Mouse (Mus musculus): ENCODE results near the gene Zcchc24. TPM values are rescaled to one million over a fixed set of nuclear protein-coding genes. Genes with fewer than 3 reads are reported as not detected.

The Zcchc24 gene
- total and polyA plus RNA-seq, 2 experiments from 2014 or later, result 13.9 to 34.3 TPM

DNA sequence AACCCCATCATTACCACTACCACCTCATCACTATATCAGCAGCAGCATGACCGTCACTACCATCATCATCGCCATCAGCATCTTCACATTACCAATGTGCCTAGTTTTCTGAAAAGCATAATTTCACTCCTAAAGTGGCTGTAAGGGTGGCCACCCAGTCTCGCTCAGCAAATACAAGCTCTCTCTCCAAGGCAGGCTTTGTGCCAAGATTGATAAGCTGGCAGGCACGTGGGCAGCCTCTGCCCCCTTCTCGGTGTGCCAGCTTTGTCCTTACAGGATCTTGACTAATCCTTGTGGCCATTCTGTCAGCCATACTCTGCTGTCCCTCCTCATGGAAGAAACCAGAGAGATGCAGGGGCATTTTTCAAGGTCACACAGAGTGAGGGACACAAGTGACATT lies 25.9 kb downstream of the Zcchc24 start:
- 84% methylated on average over 5 of the region's 5 CpGs for WGBS
- no peak overlapping the region for H3K4me3 ChIP-seq (ENCODE audit: low read depth, low read length)
- no peak overlapping the region for H3K4me2 ChIP-seq (ENCODE audit: low read depth, low read length, poor library complexity, severe bottlenecking)
- DNase-seq (ENCODE audit: low spot score), result no peak
- no peak for TF ChIP-seq CTCF (IDR thresholded peaks at IDR 0.05)
- no peaks in the 10 kb centered on the region for H3K9me3 ChIP-seq (ENCODE audit: low read length)
- no peaks in the 10 kb centered on the region for H3K27me3 ChIP-seq (ENCODE audit: insufficient read depth, low read length)
- no peak overlapping the region for H3K9ac ChIP-seq (replicated peaks; ENCODE audit: low read length, poor library complexity, severe bottlenecking)
- H3K27ac ChIP-seq (ENCODE audit: low read depth, low read length), result no peak overlapping the region
- ATAC-seq (ENCODE audit: low FRiP score), result no peak
- no peaks in the 10 kb centered on the region for H3K36me3 ChIP-seq (ENCODE audit: insufficient read depth, low read length)
- H3K4me1 ChIP-seq (ENCODE audit: insufficient read depth, low read length), result no peaks in the 10 kb centered on the region; the same call in 1 of the 2 replicates

- Histone ChIP-seq H3K4me3 (ENCODE audit: low read depth, low read length) (no peak overlapping the region), H3K4me2 (ENCODE audit: low read depth, low read length, poor library complexity, severe bottlenecking) (no peak overlapping the region), H3K27me3 (ENCODE audit: insufficient read depth, low read length) (no peaks in the 10 kb centered on the region), H3K36me3 (ENCODE audit: insufficient read depth, low read length) (no peaks in the 10 kb centered on the region), H3K4me1 (ENCODE audit: insufficient read depth, low read length) (no peaks in the 10 kb centered on the region; the same call in none of the 2 replicates), H3K9ac (replicated peaks; ENCODE audit: low read length, poor library complexity, severe bottlenecking) (no peak overlapping the region), H3K9me3 (ENCODE audit: low read length) (no peaks in the 10 kb centered on the region), H3K27ac (ENCODE audit: low read depth, low read length) (no peak overlapping the region)
- DNase-seq (ENCODE audit: low spot score) (no peak), ATAC-seq (ENCODE audit: low FRiP score) (no peak)
- peak; percentile 25; the same call in 1 of the 2 replicates for TF ChIP-seq CTCF (IDR thresholded peaks at IDR 0.05)
- 56% methylated on average over 5 of the region's 5 CpGs for WGBS
Measured at GRCm38 (mm10) chr14:25741840-25742367, 26.9 kb downstream of the Zcchc24 start.

DNA sequence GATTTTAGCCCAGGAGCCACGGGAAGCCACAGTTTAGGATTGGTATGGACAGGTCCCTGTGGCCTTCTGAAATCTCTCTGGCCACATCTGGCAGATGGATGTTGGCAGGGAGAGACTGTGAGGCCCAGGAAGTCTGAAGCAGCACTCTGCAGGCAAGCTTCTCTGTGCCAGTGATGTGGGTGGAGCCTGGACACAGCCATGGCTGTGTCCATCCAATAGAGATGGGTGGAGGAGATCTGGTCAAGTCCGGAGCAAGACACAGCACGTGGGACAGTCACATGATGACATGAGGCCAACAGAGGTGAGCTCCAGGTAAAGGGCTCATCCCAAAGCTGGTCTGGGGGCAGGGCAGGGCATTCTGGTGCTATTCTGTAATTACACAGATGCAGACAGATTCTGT lies 27.6 kb downstream of the Zcchc24 start:
- Histone ChIP-seq H3K9me3 (ENCODE audit: low read length) (no peaks in the 10 kb centered on the region), H3K27ac (ENCODE audit: low read depth, low read length) (peak overlapping the region; percentile 55; the same call in 1 of the 2 replicates), H3K36me3 (ENCODE audit: insufficient read depth, low read length) (no peaks in the 10 kb centered on the region), H3K4me2 (ENCODE audit: low read depth, low read length, poor library complexity, severe bottlenecking) (no peak overlapping the region), H3K27me3 (ENCODE audit: insufficient read depth, low read length) (no peaks in the 10 kb centered on the region), H3K9ac (replicated peaks; ENCODE audit: low read length, poor library complexity, severe bottlenecking) (no peak overlapping the region), H3K4me3 (ENCODE audit: low read depth, low read length) (no peak overlapping the region), H3K4me1 (ENCODE audit: insufficient read depth, low read length) (no peaks in the 10 kb centered on the region; the same call in none of the 2 replicates)
- no peak for DNase-seq (ENCODE audit: low spot score)
- 85% methylated on average over 3 of the region's 3 CpGs for WGBS
- no peak for ATAC-seq (ENCODE audit: low FRiP score)
- TF ChIP-seq CTCF (IDR thresholded peaks at IDR 0.05), result no peak

DNA sequence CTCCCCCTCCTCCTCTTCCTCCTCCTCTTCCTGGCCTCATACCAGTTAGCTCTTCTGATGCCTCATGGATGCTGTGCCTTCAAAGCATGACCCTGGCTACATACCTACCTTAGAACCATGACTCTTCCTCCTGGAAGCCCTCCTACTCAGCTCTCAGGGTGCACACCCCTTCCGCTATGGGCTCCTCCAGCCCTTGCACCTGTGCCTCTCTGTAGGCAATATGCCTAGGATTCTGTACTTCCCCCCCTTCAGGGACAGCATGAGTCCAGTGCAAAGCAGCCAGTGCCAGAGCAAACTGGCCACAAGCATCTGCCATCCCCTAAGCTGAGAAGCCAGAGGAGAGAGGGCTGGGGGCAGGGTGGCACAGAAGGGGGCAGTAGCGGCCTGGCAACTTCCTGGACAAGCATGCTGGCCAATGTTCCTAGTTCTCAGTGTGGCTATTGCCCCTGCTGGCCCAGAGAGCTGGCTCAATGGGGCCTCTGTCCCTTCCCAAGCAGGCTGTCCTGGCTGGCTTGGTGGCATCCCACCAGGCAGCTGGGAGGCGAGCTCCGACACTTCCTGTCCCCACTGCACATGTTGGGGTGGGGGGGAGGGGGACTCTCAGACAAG lies 28.8 kb downstream of the Zcchc24 start:
- no peak overlapping the region for H3K9ac ChIP-seq (replicated peaks; ENCODE audit: low read length, poor library complexity, severe bottlenecking)
- WGBS, result 63% methylated on average over 4 of the region's 4 CpGs
- ATAC-seq (ENCODE audit: low FRiP score) (peak; percentile 75), DNase-seq (ENCODE audit: low spot score) (peak; percentile 80)
- no peaks in the 10 kb centered on the region; the same call in none of the 2 replicates for H3K4me1 ChIP-seq (ENCODE audit: insufficient read depth, low read length)
- H3K27ac ChIP-seq (ENCODE audit: low read depth, low read length), result 0 out of 2 replicates have a peak overlapping the region, but pooled peaks have one; percentile 13
- no peak overlapping the region for H3K4me3 ChIP-seq (ENCODE audit: low read depth, low read length)
- no peaks in the 10 kb centered on the region for H3K27me3 ChIP-seq (ENCODE audit: insufficient read depth, low read length)
- H3K4me2 ChIP-seq (ENCODE audit: low read depth, low read length, poor library complexity, severe bottlenecking), result no peak overlapping the region
- TF ChIP-seq CTCF (IDR thresholded peaks at IDR 0.05), result no peak; the same call in 1 of the 2 replicates
- no peaks in the 10 kb centered on the region for H3K36me3 ChIP-seq (ENCODE audit: insufficient read depth, low read length)
- no peaks in the 10 kb centered on the region for H3K9me3 ChIP-seq (ENCODE audit: low read length)

DNA sequence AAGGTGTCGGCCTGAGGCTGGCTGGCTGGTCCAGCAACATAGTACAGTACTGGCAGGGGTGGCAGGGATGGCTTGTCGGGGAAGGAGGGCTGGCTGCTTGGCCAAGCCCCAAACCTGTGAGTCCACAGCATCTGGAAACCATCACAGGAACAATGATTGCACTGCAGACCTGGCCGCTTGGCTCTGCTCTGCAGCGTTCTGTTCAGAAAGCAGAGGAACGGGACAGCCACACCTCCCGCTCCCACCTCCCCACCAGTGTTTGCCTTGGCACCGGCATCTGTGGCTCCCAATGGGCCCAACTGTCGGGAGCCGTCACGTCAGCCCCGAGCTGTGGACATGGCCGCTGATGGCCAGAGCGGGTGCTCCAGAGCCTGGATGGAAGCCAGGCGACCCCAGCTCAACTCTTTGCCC lies 30.2 kb downstream of the Zcchc24 start:
- peak; percentile 49 for DNase-seq (ENCODE audit: low spot score)

DNA sequence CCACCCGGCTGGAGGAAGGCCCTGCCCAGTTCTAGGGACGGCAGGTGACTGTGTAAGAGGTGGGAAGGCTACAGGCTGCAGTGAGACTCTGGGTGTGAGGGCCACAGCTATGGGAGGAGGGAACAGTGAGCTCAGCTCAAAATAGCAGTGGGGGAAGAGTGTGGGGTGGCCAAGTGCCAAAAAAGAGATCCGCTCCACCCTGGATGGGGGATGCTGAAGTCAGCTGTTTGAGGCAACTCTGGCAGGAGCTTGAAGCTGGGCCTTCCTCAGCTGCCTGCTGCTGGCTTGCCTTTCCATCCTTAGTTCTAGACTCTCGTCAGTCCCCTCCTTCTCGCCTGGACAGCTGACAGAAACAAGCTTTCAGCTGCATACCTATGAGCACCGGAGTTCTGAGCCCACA lies 32.2 kb downstream of the Zcchc24 start:
- no peak for ATAC-seq (ENCODE audit: low FRiP score)
- Histone ChIP-seq H3K27ac (ENCODE audit: low read depth, low read length) (no peak overlapping the region), H3K4me3 (ENCODE audit: low read depth, low read length) (no peak overlapping the region), H3K9me3 (ENCODE audit: low read length) (no peaks in the 10 kb centered on the region), H3K9ac (replicated peaks; ENCODE audit: low read length, poor library complexity, severe bottlenecking) (no peak overlapping the region), H3K4me2 (ENCODE audit: low read depth, low read length, poor library complexity, severe bottlenecking) (no peak overlapping the region), H3K36me3 (ENCODE audit: insufficient read depth, low read length) (no peaks in the 10 kb centered on the region), H3K27me3 (ENCODE audit: insufficient read depth, low read length) (no peaks in the 10 kb centered on the region), H3K4me1 (ENCODE audit: insufficient read depth, low read length) (peaks cover 7% of the 10 kb centered on the region)
- WGBS, result 57% methylated on average over 6 of the region's 6 CpGs
- TF ChIP-seq CTCF (IDR thresholded peaks at IDR 0.05), result no peak
- peak; percentile 70 for DNase-seq (ENCODE audit: low spot score)

More for the DNA sequence above, 30.2 kb downstream of the Zcchc24 start:
- Histone ChIP-seq H3K4me3 (ENCODE audit: low read depth, low read length) (no peak overlapping the region), H3K4me1 (ENCODE audit: insufficient read depth, low read length) (peaks cover 7% of the 10 kb centered on the region), H3K27ac (ENCODE audit: low read depth, low read length) (no peak overlapping the region), H3K9me3 (ENCODE audit: low read length) (no peaks in the 10 kb centered on the region), H3K4me2 (ENCODE audit: low read depth, low read length, poor library complexity, severe bottlenecking) (no peak overlapping the region), H3K9ac (replicated peaks; ENCODE audit: low read length, poor library complexity, severe bottlenecking) (no peak overlapping the region), H3K36me3 (ENCODE audit: insufficient read depth, low read length) (no peaks in the 10 kb centered on the region), H3K27me3 (ENCODE audit: insufficient read depth, low read length) (no peaks in the 10 kb centered on the region)
- 58% methylated on average over 14 of the region's 14 CpGs for WGBS
- no peak for ATAC-seq (ENCODE audit: low FRiP score)
- TF ChIP-seq CTCF (IDR thresholded peaks at IDR 0.05), result no peak

All from midbrain, postnatal 0 days (tissue).